25 mouse cellular contexts compared by ENCODE assay signal in the genomic region with DNA sequence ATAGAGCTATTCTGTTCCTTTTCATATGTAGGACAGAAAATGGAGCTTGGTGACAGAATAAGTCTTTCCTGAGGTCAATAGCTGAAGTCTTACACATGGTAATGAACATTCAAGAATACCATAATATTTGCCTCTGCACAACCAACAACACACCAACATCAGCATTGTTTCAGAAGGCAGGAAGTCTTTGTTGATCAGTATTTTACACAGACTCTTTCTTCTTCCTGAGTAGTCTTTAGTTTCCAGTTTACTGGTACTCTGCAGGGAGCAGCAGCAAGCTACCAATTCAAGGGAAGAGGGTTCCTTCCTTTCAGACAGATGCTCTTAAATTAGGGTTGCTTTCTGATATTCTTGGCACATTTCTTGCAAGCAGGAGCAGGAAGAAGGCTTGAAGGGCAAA.
A peak's percentile ranks its signal among the peaks of the same experiment; 100 is the strongest.
DNase-seq lines count a peak whose midpoint lies in the region; ATAC-seq and TF ChIP-seq lines count a peak whose summit lies in the region.
"Had no signal": no experiment of that assay in that cellular context is flagged by ENCODE, and none has a peak within 500 bp of the region (broad histone marks: within the 10 kb centered on the region; RNA-seq: fewer than 3 reads in every experiment).

No protein-coding gene starts in this region.

- H3K36me3 ChIP-seq in lung, embryonic 14.5 days (ENCODE audit: insufficient read depth) = no peaks in the 10 kb centered on the region
- H3K36me3 ChIP-seq in heart, embryonic 10.5 days = no peaks in the 10 kb centered on the region
- H3K36me3 ChIP-seq: forebrain, embryonic 10.5 days; heart, embryonic 12.5 days; heart, embryonic 15.5 days; hindbrain, embryonic 10.5 days; hindbrain, embryonic 13.5 days had no signal

- no peak overlapping the region for H3K9ac ChIP-seq in lung, embryonic 14.5 days
- H3K9ac ChIP-seq: forebrain, embryonic 13.5 days; heart, embryonic 12.5 days; heart, embryonic 15.5 days; hindbrain, embryonic 13.5 days had no signal

- no peak; the same call in 1 of the 2 replicates for ATAC-seq in lung, embryonic 14.5 days (ENCODE audit: insufficient read depth)
- ATAC-seq: forebrain, embryonic 13.5 days; forebrain, embryonic 16.5 days; hindbrain, embryonic 16.5 days; intestine, embryonic 16.5 days had no signal

- no peaks in the 10 kb centered on the region for H3K27me3 ChIP-seq in lung, embryonic 14.5 days (ENCODE audit: insufficient read depth, low read length)
- H3K27me3 ChIP-seq in heart, embryonic 10.5 days (ENCODE audit: insufficient read depth, poor library complexity, severe bottlenecking) = no peaks in the 10 kb centered on the region
- H3K27me3 ChIP-seq: forebrain, embryonic 13.5 days; heart, embryonic 12.5 days; heart, embryonic 15.5 days; hindbrain, embryonic 13.5 days had no signal

- DNase-seq in lung, embryonic 14.5 days = peak; percentile 7
- DNase-seq in lung, postnatal 4 days = no peak
- peak; percentile 5 for DNase-seq in brain, adult 2 months (ENCODE audit: low read depth, low spot score)
- DNase-seq in naive thymus-derived CD4-positive, alpha-beta T cell, adult 2 months (ENCODE audit: low read depth) = peak; percentile 26
- no peak for DNase-seq in retina, embryonic 14.5 days (ENCODE audit: low spot score)
- no peak for DNase-seq in heart, embryonic 10.5 days (ENCODE audit: low spot score)
- DNase-seq: adrenal gland, postnatal 10 days; B cell, adult 2 months; cerebellum, adult 18-20 months; cerebellum, adult 9-10 months; cerebellum, postnatal 14 days; gastrocnemius, postnatal 10 days; gastrocnemius, postnatal 36 days; heart, adult 2 months; heart, postnatal 10 days; heart, postnatal 36 days had no signal

- H3K4me2 ChIP-seq in lung, embryonic 14.5 days = no peak overlapping the region
- H3K4me2 ChIP-seq: forebrain, embryonic 13.5 days; heart, embryonic 12.5 days; heart, embryonic 15.5 days; hindbrain, embryonic 13.5 days had no signal

- TF ChIP-seq CTCF in lung, embryonic 14.5 days (IDR thresholded peaks at IDR 0.05; ENCODE audit: low read depth) = no peak

- no peaks in the 10 kb centered on the region for H3K4me1 ChIP-seq in lung, embryonic 14.5 days (ENCODE audit: insufficient read depth)
- H3K4me1 ChIP-seq in heart, embryonic 10.5 days = no peaks in the 10 kb centered on the region
- H3K4me1 ChIP-seq: forebrain, embryonic 10.5 days; forebrain, embryonic 13.5 days; heart, embryonic 12.5 days; heart, embryonic 15.5 days; hindbrain, embryonic 10.5 days; hindbrain, embryonic 13.5 days had no signal

- no peak overlapping the region for H3K4me3 ChIP-seq in lung, embryonic 14.5 days (ENCODE audit: low read depth, low read length)
- H3K4me3 ChIP-seq in heart, embryonic 10.5 days = no peak overlapping the region
- H3K4me3 ChIP-seq: forebrain, embryonic 10.5 days; forebrain, embryonic 13.5 days; heart, adult 2 months; heart, embryonic 12.5 days; heart, embryonic 15.5 days; hindbrain, embryonic 10.5 days; hindbrain, embryonic 13.5 days had no signal

- H3K9me3 ChIP-seq in lung, embryonic 14.5 days (ENCODE audit: low read depth, low read length) = no peaks in the 10 kb centered on the region
- H3K9me3 ChIP-seq in heart, embryonic 10.5 days = no peaks in the 10 kb centered on the region
- H3K9me3 ChIP-seq: forebrain, embryonic 10.5 days; forebrain, embryonic 13.5 days; heart, embryonic 12.5 days; heart, embryonic 15.5 days; hindbrain, embryonic 10.5 days; hindbrain, embryonic 13.5 days had no signal

- H3K27ac ChIP-seq in lung, embryonic 14.5 days (ENCODE audit: low read depth) = no peak overlapping the region
- no peak overlapping the region for H3K27ac ChIP-seq in heart, embryonic 10.5 days
- H3K27ac ChIP-seq: forebrain, embryonic 10.5 days; forebrain, embryonic 13.5 days; heart, adult 2 months; heart, embryonic 15.5 days; hindbrain, embryonic 10.5 days; hindbrain, embryonic 13.5 days had no signal

Comparison
In these comparisons a context has a peak if more than half of its experiments do, and no peak if none do; other contexts are left out.
1. DNase-seq: peak in lung, embryonic 14.5 days (single experiment), brain, adult 2 months (single experiment) and naive thymus-derived CD4-positive, alpha-beta T cell, adult 2 months (single experiment); none in lung, postnatal 4 days (0 of 2), retina, embryonic 14.5 days (single experiment) and heart, embryonic 10.5 days (single experiment).